Mouse (Mus musculus) adrenal gland, postnatal 25 days (tissue): Measurements from ENCODE around the gene Optc. TPM values are rescaled to one million over a fixed set of nuclear protein-coding genes. Genes with fewer than 3 reads are reported as not detected.

Experiments used
- DNase-seq: peaks from one replicate; pipeline ENCODE4 v3.0.0; 2021; ENCODE audit warnings: mixed read lengths
- total RNA-seq: library from RNA; stranded (reverse); gene quantifications from 2 replicates; pipeline ENCODE4 v1.2.3, GENCODE M21; 2021

Optc gene
- total RNA-seq, 1 experiment from 2014 or later: 1.2 TPM

DNA sequence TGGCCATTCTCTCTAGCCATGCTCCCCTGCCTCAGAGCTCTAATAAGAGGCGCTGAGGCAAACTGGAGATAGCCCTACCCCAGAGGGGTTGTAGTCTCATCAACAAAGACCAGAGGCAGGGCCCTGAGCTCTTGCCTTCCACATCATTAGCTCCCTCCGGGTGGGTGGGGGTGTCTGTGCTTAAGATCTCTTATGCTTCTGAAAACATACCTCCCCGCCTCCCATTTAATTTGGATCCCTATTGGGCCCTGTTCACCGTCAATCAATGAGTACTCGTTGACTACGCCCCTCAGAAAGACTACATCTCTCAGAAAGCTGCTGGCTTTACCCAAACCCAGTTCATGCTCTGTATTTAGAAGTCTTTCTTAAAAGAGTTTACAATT, 10.3 kb upstream of the Optc start:
- no peak for DNase-seq

DNA sequence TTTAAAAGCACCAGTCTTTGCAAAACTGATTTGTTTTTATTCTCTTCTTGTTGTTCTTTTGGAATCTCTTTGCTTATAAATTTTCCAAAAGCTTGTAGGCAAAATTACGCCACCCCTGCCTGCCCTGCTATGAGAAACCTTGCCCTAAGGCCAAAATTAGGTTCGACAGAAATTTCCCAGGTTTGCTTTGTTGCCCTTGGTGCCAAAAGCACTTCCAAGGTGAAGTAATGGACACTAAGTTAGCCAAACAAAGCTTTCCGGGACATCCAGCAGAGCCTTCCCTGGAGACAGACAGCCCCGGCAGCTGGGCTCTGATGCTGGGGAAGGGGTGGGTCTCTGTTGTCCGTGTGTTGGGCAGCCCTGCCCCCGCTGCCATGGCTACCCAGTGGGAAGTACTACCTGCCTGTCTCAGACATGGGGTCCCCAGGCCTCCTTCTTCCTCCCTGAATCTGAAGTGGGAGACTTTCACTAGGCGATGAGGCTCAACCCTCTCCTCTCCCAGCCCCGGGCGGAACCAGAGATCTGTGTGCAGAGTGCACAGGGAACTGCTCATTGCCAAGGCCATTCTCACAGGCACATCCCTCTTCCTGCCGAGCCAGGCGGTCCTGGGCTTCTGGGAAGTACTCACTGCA, 9.8 kb upstream of the Optc start:
- DNase-seq: peak; percentile 57

DNA sequence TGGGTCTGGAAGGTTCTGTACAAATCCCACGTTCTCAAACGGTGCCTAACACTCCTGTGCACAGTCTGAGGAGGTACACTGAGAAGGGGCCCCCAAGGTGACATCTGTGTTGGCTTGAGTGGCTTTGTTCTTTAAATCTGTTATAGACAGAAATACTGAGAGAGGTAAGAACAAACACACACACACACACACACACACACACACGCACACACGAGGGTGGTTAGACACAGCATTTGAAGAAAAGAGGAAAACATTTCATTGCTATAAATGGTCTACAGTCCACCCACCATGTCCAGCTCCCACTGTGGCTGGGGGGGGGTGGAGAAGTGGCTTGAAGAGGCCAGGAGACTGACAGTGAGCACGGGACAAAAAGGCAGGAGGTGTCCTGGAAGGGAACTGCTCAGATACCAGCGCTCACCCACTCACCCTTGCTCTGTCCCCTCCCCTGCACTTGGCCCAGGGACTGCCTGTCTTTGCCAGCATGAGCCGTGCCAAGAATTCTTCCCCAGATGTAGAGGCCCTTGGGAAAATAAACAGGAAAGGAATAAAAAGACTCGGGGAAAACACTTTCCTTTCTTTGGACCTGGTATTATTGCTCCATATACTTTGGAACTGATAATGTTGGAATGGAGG, 8.0 kb upstream of the Optc start:
- DNase-seq: peak; percentile 72

DNA sequence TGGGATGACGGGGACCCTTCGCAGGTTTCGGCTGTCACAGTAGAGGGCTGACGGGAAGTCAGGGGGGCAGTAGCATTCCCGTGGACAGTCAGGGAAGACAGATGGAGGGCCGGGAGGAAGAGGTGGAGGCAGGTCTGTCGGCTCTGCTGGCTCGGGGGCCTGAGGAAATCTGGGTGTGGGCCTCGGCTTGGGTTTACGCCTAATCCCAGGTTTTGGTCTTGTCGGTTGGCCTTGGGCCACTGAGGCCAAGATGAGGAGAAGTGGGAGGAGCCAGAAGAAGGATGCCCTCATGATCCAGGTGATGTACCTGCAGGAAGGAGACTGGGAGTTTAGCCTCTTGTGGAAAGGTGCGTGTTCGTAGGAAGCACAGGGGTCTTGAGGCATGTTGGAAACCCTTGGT, 7.3 kb upstream of the Optc start:
- no peak for DNase-seq

DNA sequence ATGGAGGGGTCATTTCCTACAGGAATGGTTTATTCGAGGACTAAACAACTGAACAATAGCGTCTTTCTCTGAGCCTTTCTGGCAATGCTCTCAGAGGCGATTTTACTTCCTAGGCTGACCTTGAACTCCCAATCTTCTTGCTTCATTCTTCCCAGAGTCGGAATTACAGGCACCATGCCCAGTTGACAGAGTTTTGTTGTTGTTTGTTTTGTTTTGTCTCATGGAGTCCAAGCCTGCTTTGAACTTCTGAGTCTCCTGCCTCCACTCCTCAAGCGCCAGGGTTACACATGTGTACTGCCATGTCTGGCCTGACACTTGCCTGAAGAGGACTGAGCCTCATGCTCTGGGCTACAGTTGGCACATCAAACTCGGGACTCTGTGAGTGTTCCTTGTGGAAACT, 5.2 kb upstream of the Optc start:
- no peak for DNase-seq

DNA sequence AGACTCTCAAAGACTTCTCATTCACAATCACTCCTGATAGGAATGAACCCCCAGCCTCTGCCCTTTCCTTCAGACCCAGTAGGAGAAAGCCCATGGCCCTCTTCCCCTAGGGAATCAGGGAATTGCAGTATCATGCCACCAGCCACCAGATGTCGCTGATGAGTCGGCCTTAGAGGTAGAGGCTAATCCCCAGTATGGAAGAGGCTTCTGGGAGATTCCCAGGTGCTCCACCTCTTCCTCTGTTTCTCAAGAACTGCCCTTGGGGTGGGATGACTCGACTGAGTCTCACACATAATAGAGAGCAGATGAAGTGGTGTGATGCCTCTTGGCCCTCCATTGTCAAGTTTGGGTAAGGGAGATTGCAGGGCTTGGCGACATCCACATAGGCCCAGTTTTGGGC, 3.7 kb upstream of the Optc start:
- DNase-seq: peak; percentile 80

DNA sequence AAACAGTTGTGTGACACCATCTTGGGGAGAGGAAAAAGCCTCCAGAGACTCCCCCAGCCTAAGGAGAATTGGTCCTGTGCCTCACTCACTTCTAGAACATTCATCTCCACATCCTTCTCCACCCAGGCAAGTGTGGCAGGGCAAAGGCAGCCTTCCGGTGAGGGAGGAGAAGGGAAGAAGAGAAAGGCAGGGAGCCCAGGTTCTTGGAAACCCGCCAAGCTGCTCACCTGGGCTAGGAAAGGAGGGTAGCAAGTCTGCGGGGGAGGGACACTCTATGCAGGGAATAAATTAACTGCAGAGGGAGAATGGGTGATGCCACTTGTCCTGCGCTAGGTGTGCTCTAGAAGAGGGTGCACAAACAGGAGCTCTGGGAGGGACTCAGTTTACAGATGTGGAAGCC, 3.2 kb upstream of the Optc start:
- no peak for DNase-seq

DNA sequence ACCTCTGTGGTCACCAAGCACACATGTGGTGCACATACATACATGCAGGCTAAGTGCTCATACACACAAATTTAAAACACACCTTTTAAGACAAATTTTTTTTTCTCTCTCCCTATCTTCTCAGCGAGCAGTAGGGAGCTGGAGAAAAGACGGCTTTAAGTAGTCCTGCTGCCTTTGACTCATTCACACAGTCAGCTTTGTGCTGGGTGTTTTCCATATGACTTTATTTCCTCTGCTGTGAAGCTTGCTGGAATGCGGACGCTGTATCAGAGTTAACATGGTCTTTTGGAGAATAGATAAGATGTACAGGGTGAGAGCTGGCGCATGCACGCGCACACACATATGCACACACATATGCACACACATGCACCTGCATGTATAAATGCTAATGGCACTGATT, 2.3 kb upstream of the Optc start:
- DNase-seq: no peak

DNA sequence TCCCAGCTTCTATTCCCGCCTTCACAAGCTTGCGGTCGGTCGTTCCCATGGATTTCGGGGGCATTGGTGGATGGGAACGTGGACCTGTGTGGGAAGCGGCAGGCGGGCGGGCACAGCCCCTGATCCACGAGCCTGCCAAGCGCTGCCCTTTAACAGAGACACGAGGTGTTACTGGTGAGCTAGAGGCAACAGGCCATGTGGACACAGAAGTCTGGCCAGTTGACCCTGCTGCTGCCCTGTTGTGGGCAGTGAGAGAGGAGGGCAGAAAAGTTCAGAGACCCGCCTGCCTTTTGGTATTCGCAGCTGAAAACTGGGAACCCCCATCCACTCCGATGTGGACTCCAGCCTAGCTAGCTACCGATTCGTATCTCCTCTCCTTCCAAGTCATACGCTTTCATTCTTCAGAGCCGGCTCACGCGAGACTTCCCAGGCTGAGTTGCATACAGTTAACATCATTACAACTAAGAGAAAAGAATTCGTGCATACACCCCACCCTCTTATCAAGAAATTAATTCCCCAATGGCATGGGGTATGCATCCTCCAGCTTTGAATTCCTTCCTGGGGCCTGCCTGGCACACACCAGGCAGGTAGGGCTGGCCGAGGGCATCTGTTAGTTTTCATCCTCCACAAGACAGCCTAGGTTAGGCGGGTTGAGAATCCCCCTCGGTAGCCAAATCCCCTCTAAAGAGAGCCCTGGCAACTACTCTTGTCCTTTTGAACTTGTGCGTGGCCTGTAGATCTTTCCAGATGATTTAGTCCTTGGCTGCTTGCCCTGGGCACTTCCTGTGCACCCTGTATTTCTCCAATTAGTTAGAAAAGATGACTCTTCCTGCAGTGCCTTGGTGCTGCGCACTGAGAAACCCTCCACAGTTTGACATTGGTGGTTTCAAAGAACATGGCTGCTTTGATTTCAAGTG, 1.1 kb upstream of the Optc start:
- DNase-seq: no peak

DNA sequence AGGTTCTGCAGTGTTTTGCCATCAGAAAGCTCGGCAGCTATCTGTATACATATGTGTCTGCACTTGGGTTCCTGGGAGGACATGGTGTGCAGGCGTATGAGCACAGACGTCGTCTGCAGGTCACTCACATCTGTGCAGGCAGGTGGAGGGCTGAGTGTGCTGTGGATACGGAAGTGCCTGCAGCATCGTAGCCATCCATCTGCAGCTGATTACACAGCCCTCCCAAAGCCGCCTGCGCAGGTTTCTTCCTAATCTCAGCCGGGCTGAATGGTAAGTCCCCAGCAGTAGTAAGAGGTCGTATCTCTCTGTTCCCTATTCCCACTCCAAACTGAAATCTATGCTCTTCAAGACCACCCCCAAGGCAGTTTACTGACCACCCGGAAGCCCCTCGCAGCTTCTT, 1.4 kb downstream of the Optc start:
- no peak for DNase-seq

DNA sequence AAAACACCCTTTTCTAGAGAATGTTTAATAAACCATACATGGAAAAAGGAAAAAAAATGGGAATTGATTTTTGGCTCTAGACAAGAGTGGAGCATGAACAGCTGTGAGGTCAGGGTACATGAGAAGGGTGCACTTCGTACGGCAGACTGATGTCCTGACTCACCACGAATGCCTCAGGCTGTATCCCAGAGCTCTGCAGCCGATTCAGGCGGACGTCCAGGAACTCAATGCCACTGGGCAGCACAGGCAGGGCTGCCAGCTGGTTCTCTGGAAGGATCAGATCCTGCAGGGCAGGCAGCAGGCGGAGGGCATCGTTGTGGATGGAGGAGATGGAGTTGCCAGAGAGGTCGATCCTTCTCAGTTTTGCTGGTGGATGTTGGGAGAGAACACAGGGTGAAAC, 7.0 kb downstream of the Optc start:
- peak; percentile 66 for DNase-seq

DNA sequence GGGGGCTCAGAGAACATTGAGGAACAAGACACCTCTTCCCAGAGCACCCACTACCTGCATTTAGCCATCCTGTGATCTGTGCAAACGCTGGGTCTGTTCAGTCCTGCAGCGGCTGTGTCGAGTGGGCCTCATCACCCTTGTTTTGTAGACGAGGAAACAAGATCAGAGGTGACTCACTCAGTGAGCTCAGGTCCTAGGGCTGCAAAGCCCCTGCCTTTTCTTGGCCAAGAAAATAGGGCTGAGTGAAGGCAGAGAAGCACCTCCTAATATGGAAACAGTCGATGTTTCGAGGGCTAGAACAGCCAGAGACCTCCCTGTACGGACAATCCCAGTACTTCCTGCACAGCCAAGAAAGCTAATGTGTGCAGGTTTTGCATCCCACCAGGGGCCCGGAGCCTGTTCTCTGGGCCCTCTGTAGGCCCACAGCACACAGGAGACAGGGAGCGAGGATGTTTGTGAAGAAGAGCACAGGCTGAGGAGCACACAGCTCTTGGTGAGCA, 8.7 kb downstream of the Optc start:
- no peak for DNase-seq

DNA sequence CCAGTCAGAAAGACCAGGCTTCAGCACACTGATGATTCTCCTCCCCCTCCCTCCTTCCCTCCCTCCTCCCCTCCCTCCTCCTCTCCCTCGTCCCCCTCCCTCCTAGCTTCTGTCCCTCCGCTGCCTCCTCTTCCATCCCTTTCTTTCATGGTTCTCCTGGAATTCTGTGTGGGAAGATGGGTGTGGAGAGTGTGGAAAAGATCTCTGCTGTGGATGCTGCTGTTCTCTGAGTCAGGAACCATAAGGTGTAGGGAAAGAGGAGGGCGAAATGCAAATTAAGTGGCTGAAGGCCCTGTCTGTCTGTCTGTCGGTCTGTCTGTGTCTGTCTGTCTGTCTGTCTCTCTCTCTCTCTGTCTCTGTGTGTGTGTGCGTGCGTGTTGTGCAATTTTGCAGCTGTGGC, 10.5 kb downstream of the Optc start:
- no peak for DNase-seq

DNA sequence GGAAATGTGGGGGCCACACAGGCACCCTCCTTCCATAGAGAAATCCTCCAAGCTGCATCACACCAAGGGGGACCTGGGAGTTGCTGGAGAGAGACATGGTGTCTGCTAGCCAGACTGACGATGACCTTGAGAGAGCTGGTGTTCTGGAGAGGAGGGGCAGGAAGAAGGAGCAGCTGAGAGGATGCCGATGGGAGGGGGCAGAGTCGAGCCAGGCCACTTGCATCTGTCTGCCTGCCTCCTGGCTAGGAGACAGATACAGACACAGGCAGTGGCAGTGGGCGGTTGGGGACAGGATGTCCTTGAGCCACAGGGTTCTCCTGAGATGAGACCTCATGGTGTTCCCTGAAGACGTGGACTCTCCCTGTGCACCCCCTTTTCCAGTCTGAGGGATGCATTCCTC, 16.3 kb downstream of the Optc start:
- DNase-seq: no peak

DNA sequence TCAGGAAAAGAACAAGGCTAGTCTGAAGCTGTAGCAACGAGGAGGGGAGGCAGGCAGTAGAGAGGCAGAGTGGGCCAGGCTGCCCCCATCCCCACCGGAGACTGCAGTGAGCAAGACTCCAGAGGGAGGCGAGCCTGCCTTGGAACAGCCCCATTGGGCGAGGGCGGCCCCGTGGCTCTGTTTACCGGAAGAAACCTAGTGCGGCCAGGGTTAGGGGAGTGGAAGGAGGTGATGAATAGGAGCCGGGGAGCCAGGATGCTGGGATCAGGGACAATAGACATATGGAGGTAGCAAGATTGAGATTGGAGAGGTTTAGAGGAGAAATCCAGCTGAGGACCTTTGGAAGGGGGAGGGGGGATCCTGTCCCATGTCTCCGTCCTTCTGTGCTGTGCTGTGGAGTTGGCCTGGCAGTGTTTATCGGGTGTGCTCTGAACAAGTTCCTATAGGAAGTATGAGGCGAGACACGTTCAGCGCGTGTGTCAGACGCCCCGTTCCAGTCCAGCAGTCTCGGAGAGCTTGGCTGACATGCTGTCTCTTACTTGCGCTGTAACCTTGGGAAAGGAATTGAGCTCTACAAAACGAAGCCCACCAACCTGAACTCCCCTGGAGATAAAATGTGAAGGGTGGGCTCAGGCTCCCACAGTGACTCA, 17.7 kb downstream of the Optc start:
- DNase-seq: no peak

DNA sequence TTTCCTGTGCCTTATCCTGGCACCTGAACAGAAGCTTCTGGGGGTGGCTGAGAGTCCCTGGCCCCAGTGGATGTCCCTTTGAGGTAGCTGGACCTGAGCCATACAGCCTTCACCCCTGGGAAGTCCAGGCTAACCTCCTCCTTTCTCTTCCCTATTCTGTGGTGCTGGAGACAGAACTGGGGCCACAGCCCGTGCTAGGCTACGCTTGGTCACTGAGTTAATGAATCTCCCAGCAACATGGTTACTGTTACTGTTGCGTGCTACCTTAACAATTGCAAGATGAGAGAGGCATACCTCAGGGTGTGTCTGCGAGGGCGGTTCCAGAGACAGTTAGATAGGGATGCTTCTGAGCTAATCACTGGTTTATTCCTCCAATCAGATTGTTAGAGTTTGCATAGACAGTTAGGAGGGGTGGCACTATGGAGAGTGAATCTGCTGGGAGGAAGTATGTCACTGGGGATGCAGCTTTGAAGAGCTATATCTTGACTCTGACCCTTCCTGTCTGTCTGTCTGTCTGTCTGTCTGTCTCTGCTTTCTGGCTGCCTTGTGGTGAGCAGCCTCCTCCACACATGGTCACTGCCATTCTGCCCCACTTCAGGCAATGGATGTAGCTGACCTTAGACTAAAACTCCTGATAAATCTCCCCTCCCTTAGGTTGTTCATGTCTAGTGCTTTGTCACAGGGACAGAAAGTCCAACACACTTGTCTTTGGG, 20.1 kb downstream of the Optc start:
- DNase-seq: no peak

DNA sequence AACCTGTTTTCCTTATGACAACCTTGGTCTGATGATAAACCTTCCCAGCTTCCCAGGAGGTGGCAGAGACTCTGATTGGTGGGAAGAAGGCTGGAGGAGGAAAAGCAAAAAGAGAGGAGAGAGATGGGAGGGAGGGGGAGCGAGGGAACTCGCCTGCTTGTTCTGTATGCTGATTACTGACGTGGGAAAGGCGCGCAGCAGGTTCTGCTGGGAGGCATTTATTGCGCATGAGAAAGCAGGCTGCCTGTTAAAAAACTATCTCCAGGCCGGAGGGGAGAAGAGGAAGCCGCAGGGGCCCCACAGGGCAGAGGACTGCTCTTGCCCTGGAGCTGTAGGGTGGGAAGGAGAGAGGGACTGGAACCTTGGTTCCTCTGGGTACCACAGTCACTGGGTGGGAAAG, 20.8 kb downstream of the Optc start:
- DNase-seq: no peak

DNA sequence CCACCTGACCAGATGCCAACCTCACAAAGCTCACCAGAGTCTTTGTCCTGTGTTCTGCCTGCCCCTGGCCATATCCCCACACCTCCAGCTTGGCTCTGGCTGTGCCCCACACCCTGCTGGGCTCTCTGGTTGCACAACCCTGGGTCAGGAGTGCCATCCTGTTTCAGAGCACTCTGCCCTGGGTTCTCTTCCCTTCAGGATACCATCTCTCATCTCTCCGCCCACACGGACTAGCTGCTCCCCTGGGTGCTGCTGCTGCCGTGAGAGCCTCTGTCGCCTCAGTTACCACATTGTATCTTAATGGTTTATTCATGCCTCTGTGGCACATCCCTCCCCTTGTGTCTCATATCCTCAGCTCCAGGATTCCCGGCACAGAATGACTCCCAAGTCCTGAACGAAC, 21.4 kb downstream of the Optc start:
- DNase-seq: no peak

DNA sequence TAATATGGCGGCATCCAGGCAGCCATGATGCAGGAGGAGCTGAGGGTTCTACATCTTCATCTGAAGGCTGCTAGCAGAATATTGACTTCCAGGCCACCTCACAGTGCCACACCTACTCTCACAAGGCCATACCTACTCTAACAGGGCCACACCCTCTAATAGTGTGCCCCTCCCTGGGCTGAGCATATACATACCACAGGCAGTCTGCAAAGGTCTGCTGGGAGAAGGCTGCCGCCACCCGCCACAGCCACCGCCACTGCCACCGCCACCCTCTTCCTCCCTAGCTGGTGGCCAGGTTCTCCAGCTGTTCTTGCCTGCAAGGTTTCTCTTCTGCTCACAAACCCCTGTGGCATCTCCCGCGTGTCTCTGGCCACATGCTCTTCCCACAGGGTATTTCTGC, 22.0 kb downstream of the Optc start:
- DNase-seq: no peak

DNA sequence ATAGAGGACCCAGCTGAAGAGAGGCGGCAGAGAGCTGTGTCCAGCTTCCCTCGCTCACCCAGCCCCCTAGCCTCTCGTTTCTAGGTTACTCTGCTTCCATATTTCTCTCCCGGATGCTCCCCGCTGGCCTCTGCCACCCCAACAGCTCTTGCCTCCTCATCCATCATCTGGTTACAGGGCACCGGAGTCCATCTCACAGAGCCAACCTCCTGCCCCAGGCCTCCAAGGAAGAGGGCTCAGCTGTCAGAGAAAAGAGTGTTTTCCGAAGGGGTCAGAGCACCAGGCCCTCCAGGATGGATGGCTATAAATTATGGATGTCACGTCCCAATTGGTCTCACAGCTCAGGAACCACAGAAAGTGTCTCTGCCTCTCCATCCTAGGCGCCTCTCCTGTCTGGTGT, 23.1 kb downstream of the Optc start:
- DNase-seq: no peak

DNA sequence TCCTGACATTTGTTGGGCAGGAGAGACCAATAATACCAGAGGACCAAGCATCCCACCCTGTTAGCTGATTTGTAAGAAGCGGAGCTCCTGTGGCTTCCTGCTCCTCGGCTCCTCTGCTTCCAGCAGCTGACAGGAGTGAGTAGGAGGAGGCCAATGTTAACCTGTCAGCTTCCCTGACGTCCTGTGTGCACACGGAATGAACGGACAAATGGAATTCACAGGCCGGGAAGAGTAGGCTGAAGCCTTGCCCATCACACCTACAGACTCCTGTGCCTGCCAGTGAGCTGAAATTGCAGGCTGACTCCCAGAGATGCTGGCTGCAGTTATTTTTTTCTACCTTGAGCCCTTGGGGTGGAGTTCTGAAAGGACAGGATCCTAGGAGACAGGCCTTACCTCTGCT, 23.7 kb downstream of the Optc start:
- DNase-seq: no peak
